Mouse (Mus musculus) kidney, embryonic 14.5 days (tissue): ENCODE measurements around the gene Arhgef26. TPM values are rescaled to one million over a fixed set of nuclear protein-coding genes. Genes with fewer than 3 reads are reported as not detected.

Experiments used
- ATAC-seq: fragments of 200-750 bp; cut with Nextera tagmentation; 2 replicates; pipeline ENCODE4 v1.8.0; 2017; ENCODE audit warnings: moderate number of reproducible peaks, mild to moderate bottlenecking, moderate TSS enrichment, moderate library complexity; ENCODE audit not compliant: low FRiP score, low TSS enrichment
- H3K27ac ChIP-seq: fragments of 300-500 bp; sonication (generic); 2 replicates; pipeline ENCODE4 v1.5.1; 2014; ENCODE audit warnings: low read depth, mild to moderate bottlenecking, low read length, moderate library complexity, mixed read lengths
- H3K27me3 ChIP-seq: fragments of 300-500 bp; sonication (generic); 2 replicates; pipeline ENCODE4 v1.6.1; 2014; ENCODE audit warnings: mild to moderate bottlenecking, low read length; ENCODE audit not compliant: control insufficient read depth, insufficient read depth
- H3K36me3 ChIP-seq: fragments of 300-500 bp; sonication (generic); 2 replicates; pipeline ENCODE4 v1.6.1; 2014; ENCODE audit warnings: low read length, mixed read lengths; ENCODE audit not compliant: control insufficient read depth, insufficient read depth
- H3K4me1 ChIP-seq: fragments of 300-500 bp; sonication (generic); 2 replicates; pipeline ENCODE4 v1.6.1; 2014; ENCODE audit warnings: low read length, mixed read lengths; ENCODE audit not compliant: control insufficient read depth, insufficient read depth
- H3K4me2 ChIP-seq: fragments of 300-500 bp; sonication (generic); replicated peaks from 2 replicates; pipeline ENCODE4 v1.6.1; 2014; ENCODE audit warnings: low read depth, mild to moderate bottlenecking, low read length
- H3K4me3 ChIP-seq: fragments of 300-500 bp; sonication (generic); 2 replicates; pipeline ENCODE4 v1.5.1; 2014; ENCODE audit warnings: mild to moderate bottlenecking, low read length
- H3K9ac ChIP-seq: fragments of 300-500 bp; sonication (generic); 2 replicates; pipeline ENCODE4 v1.6.1; 2014; ENCODE audit warnings: low read depth, mild to moderate bottlenecking, low read length, moderate library complexity
- H3K9me3 ChIP-seq: fragments of 300-500 bp; sonication (generic); 2 replicates; pipeline ENCODE4 v1.6.1; 2016; ENCODE audit warnings: low read length; ENCODE audit not compliant: control insufficient read depth
- WGBS: fragments of 180-500 bp; shearing (Covaris S2); extraction: QIAGEN DNeasy Blood & Tissue Kit; methylation state at CpG from one replicate; pipeline ENCODE4 v1.1.7; 2014; 5-methylcytosine and 5-hydroxymethylcytosine counted together
- polyA plus RNA-seq: library from polyadenylated mRNA; unstranded; fragments of >200 nt; fragmentation: Nextera tagmentation; extraction: Ambion mirVana; gene quantifications from 2 replicates; pipeline ENCODE4 v1.2.1, GENCODE M21; 2014

The Arhgef26 gene
- polyA plus RNA-seq: 8.5 and 11.4 TPM in 2 replicates

GRCm38 (mm10) chr3:62338044-62338443, at the start of gene Arhgef26:
Gene Arhgef26, plus strand, starts transcription at chr3:62338344.
- H3K4me2 ChIP-seq: peak within 1 kb of the TSS; percentile 75
- H3K27me3 ChIP-seq: no peaks in the 10 kb centered on the region
- no peaks in the 10 kb centered on the region for H3K9me3 ChIP-seq
- peak within 1 kb of the TSS; percentile 75 for H3K4me3 ChIP-seq
- H3K9ac ChIP-seq: peak within 1 kb of the TSS; percentile 69
- ATAC-seq: no peak
- 80% methylated on average over 3 of the region's 3 CpGs for WGBS
- H3K4me1 ChIP-seq: peaks cover 17% of the 10 kb centered on the region
- H3K27ac ChIP-seq: peak within 1 kb of the TSS; percentile 83
- no peaks in the 10 kb centered on the region; the same call in 1 of the 2 replicates for H3K36me3 ChIP-seq

DNA sequence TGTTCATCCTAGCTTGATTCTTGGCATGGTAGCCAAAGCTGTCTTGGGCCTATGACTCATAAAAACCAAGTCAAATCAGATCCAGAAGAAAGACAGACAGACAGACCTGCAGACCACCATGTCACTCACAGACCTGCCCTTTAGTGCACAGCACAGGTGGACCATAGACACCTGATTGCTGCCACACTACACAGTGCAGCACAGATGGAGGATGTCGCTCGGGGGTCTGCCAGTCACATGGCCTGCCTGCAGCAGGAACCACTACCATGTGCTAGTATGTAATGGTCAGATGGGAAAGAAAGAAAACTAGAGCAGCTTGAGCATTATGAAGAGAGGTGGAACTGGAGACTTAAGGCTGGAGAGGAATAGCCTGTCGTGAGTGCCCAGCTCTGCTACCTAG, 27.7 kb upstream of the Arhgef26 start:
- no peak for ATAC-seq
- no peaks in the 10 kb centered on the region for H3K36me3 ChIP-seq
- H3K27ac ChIP-seq: no peak overlapping the region
- no peak overlapping the region for H3K9ac ChIP-seq
- no peaks in the 10 kb centered on the region for H3K27me3 ChIP-seq
- no peak overlapping the region for H3K4me3 ChIP-seq
- no peaks in the 10 kb centered on the region for H3K4me1 ChIP-seq
- H3K9me3 ChIP-seq: no peaks in the 10 kb centered on the region
- 92% methylated on average over 3 of the region's 3 CpGs for WGBS
- H3K4me2 ChIP-seq: no peak overlapping the region

DNA sequence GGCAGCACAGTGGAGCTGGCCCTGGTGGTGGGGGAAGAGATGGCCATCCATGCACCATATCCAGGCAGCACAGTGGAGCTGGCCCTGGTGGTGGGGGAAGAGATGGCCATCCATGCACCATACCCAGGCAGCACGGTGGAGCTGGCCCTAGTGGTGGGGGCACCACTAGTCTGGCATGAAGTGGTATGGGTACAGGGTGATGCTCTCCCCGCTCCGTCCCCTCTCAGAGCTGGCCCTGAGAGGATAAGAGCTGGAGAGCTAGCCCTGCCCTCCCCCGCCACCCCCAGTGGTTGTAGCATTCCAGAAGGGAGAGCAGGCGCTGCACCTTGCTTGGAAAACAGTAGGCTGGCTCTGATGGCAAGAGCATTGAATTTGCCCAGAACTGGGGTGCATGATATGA, 26.9 kb upstream of the Arhgef26 start:
- no peak overlapping the region for H3K9ac ChIP-seq
- no peaks in the 10 kb centered on the region for H3K27me3 ChIP-seq
- no peak overlapping the region for H3K4me3 ChIP-seq
- H3K4me1 ChIP-seq: no peaks in the 10 kb centered on the region
- H3K36me3 ChIP-seq: no peaks in the 10 kb centered on the region
- no peak for ATAC-seq
- H3K9me3 ChIP-seq: no peaks in the 10 kb centered on the region
- WGBS: 96% methylated on average over 5 of the region's 5 CpGs
- no peak overlapping the region for H3K27ac ChIP-seq
- H3K4me2 ChIP-seq: no peak overlapping the region

GRCm38 (mm10) chr3:62324708-62325107, 13.4 kb upstream of the Arhgef26 start:
- 67% methylated on average over 1 of the region's 1 CpGs for WGBS

GRCm38 (mm10) chr3:62327903-62328302, 10.2 kb upstream of the Arhgef26 start:
- 85% methylated on average over 2 of the region's 2 CpGs for WGBS
- no peaks in the 10 kb centered on the region for H3K27me3 ChIP-seq
- no peak overlapping the region for H3K4me3 ChIP-seq
- H3K9ac ChIP-seq: no peak overlapping the region
- ATAC-seq: no peak
- H3K9me3 ChIP-seq: no peaks in the 10 kb centered on the region
- no peak overlapping the region for H3K4me2 ChIP-seq
- no peaks in the 10 kb centered on the region for H3K36me3 ChIP-seq
- no peaks in the 10 kb centered on the region for H3K4me1 ChIP-seq
- H3K27ac ChIP-seq: no peak overlapping the region

More at GRCm38 (mm10) chr3:62324708-62325107, 13.4 kb upstream of the Arhgef26 start:
- no peak for ATAC-seq
- Histone ChIP-seq H3K4me2 (no peak overlapping the region), H3K9ac (no peak overlapping the region), H3K27ac (no peak overlapping the region), H3K9me3 (no peaks in the 10 kb centered on the region), H3K27me3 (no peaks in the 10 kb centered on the region), H3K4me1 (no peaks in the 10 kb centered on the region), H3K36me3 (no peaks in the 10 kb centered on the region), H3K4me3 (no peak overlapping the region)

- no peaks in the 10 kb centered on the region for H3K27me3 ChIP-seq
- no peaks in the 10 kb centered on the region for H3K9me3 ChIP-seq
- peaks cover 17% of the 10 kb centered on the region for H3K4me1 ChIP-seq
- peak overlapping the region; percentile 69 for H3K9ac ChIP-seq
- peak overlapping the region; percentile 83; the same call in 1 of the 2 replicates for H3K27ac ChIP-seq
- H3K4me3 ChIP-seq: peak overlapping the region; percentile 75
- WGBS: 1% methylated on average over 17 of the region's 17 CpGs
- no peak for ATAC-seq
- H3K4me2 ChIP-seq: peak overlapping the region; percentile 75
- no peaks in the 10 kb centered on the region; the same call in 1 of the 2 replicates for H3K36me3 ChIP-seq
These were observed 313 bp downstream of the Arhgef26 start for GRCm38 (mm10) chr3:62338461-62338853.

- whole genome bisulfite sequencing: under 1% methylated on average over 62 of the region's 68 CpGs
- ATAC-seq: peak; percentile 97
- H3K4me2 ChIP-seq: peak overlapping the region; percentile 75
- peak overlapping the region; percentile 69 for H3K9ac ChIP-seq
- H3K4me3 ChIP-seq: peak overlapping the region; percentile 75
- no peaks in the 10 kb centered on the region for H3K9me3 ChIP-seq
- no peaks in the 10 kb centered on the region for H3K27me3 ChIP-seq
- H3K4me1 ChIP-seq: peaks cover 17% of the 10 kb centered on the region
- no peaks in the 10 kb centered on the region; the same call in 1 of the 2 replicates for H3K36me3 ChIP-seq
- peak overlapping the region; percentile 83 for H3K27ac ChIP-seq
These were observed 841 bp downstream of the Arhgef26 start for GRCm38 (mm10) chr3:62338854-62339515.

DNA sequence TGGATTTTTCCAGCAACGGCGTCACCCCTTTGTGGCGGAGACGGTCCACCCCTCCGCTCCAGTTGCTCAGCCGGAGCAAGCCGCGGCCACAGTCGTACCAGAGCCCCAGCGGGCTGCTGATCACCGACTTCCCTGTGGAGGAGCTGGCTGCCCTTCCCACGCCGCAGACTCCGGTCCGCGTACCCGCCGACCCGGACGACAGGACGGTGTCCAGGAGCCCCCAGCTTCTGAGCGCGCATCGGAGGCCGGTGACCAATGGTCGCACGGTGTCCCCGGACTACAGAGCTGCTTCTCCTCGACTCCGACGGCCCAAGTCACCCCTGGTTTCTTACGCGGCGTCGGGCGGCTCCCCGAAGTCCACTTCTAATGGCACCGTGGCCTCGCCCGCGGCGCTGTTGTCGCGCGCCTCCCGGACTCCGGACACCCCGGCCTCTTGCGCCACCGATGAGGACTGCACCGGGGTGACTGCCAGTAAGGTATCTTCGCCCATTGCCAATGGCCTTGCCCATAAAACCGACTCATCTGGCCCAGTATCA, 1.4 kb downstream of the Arhgef26 start:
- Histone ChIP-seq H3K27me3 (no peaks in the 10 kb centered on the region), H3K27ac (peak overlapping the region; percentile 83), H3K36me3 (no peaks in the 10 kb centered on the region; the same call in 1 of the 2 replicates), H3K4me1 (peaks cover 17% of the 10 kb centered on the region), H3K4me2 (peak overlapping the region; percentile 75), H3K4me3 (peak overlapping the region; percentile 75), H3K9me3 (no peaks in the 10 kb centered on the region), H3K9ac (peak overlapping the region; percentile 69)
- ATAC-seq: peak; percentile 76
- under 1% methylated on average over 50 of the region's 53 CpGs for WGBS

GRCm38 (mm10) chr3:62340154-62340760, 2.1 kb downstream of the Arhgef26 start:
- peaks cover 17% of the 10 kb centered on the region for H3K4me1 ChIP-seq
- no peak overlapping the region for H3K27ac ChIP-seq
- no peaks in the 10 kb centered on the region for H3K9me3 ChIP-seq
- H3K9ac ChIP-seq: peak overlapping the region; percentile 69; the same call in 1 of the 2 replicates
- peak overlapping the region; percentile 75 for H3K4me2 ChIP-seq
- H3K27me3 ChIP-seq: no peaks in the 10 kb centered on the region
- peaks cover 2% of the 10 kb centered on the region; the same call in 1 of the 2 replicates for H3K36me3 ChIP-seq
- ATAC-seq: no peak
- peak overlapping the region; percentile 75 for H3K4me3 ChIP-seq
- 7% methylated on average over 16 of the region's 16 CpGs for WGBS
